Mouse (Mus musculus) frontal cortex, postnatal 14 days (tissue): Measurements from ENCODE around the gene Cxcl16.
"Not testable (repeated sequence)": the region's sequence is repeated elsewhere in the genome, so short reads cannot be mapped to it uniquely, and the experiment has no call there.

Experiments
- DNase-seq, 2 experiments: peaks; one replicate each; pipeline ENCODE4 v3.0.0; 2022; ENCODE audit warnings: low spot score in 2 of 2

Cxcl16 gene

GRCm38 (mm10) chr11:70459601-70460101, at the start of gene Cxcl16:
TSS of gene Cxcl16 (minus strand) at chr11:70459984.
- DNase-seq, result no peak

GRCm38 (mm10) chr11:70506962-70507515, 47.3 kb upstream of the Cxcl16 start:
- no peak for DNase-seq

GRCm38 (mm10) chr11:70506385-70506784, 46.6 kb upstream of the Cxcl16 start:
- DNase-seq, result peak in 1 of 2 experiments; percentile 51

GRCm38 (mm10) chr11:70504970-70505369, 45.2 kb upstream of the Cxcl16 start, which contains the start of gene Tm4sf5:
TSS of gene Tm4sf5 (plus strand) at chr11:70505244.
- no peak for DNase-seq

GRCm38 (mm10) chr11:70502018-70502417, 42.2 kb upstream of the Cxcl16 start:
- no peak for DNase-seq

- no peak for DNase-seq
Measured at GRCm38 (mm10) chr11:70500476-70500812, 40.7 kb upstream of the Cxcl16 start.

GRCm38 (mm10) chr11:70499566-70500475, 40.0 kb upstream of the Cxcl16 start:
- DNase-seq, result no peak

- DNase-seq, result no peak
Measured at GRCm38 (mm10) chr11:70489684-70490083, 29.9 kb upstream of the Cxcl16 start.

- no peak for DNase-seq
Measured at GRCm38 (mm10) chr11:70489138-70489537, 29.4 kb upstream of the Cxcl16 start.

GRCm38 (mm10) chr11:70487816-70488215, 28.0 kb upstream of the Cxcl16 start:
- DNase-seq, result no peak

- no peak for DNase-seq
Measured at GRCm38 (mm10) chr11:70485498-70485897, 25.7 kb upstream of the Cxcl16 start.

GRCm38 (mm10) chr11:70474872-70475534, 15.2 kb upstream of the Cxcl16 start:
- no peak for DNase-seq

GRCm38 (mm10) chr11:70473291-70473690, 13.5 kb upstream of the Cxcl16 start:
- DNase-seq, result not testable (repeated sequence)

- DNase-seq, result no peak
Measured at GRCm38 (mm10) chr11:70472716-70473115, 12.9 kb upstream of the Cxcl16 start.

GRCm38 (mm10) chr11:70469764-70470163, 10.0 kb upstream of the Cxcl16 start:
- no peak for DNase-seq

- DNase-seq, result no peak
Measured at GRCm38 (mm10) chr11:70467902-70468619, 8.3 kb upstream of the Cxcl16 start.

- no peak for DNase-seq
Measured at GRCm38 (mm10) chr11:70465824-70466223, 6.0 kb upstream of the Cxcl16 start.

- no peak for DNase-seq
Measured at GRCm38 (mm10) chr11:70465211-70465610, 5.4 kb upstream of the Cxcl16 start.

GRCm38 (mm10) chr11:70463970-70464369, 4.2 kb upstream of the Cxcl16 start:
- DNase-seq, result no peak

GRCm38 (mm10) chr11:70458688-70459600, 840 bp downstream of the Cxcl16 start, which contains the start of gene Zmynd15:
TSS of gene Zmynd15 (plus strand) at chr11:70459433.
- DNase-seq, result no peak
